Comparison of ENCODE assay signal across 13 mouse cellular contexts in the genomic region with DNA sequence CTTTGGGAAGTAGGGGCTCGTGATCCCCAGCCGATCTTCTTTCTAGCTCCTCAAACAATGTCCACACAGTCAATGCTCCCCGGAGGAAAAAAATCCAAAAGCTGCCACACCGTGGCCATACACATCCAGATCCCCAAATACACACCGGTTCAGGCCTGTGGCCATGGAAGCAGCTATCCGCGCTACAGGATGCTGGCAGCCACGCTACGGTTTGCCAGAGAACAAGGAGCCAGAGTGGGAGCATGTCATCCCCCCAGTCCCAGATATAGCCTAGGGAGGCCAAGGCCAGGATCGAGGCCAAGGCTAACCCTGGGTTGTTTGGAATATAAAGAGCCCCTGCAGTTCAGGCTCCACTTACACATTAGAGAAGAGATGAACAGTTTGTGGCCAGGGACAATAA.
A peak's percentile ranks its signal among the peaks of the same experiment; 100 is the strongest.
DNase-seq lines count a peak whose midpoint lies in the region; ATAC-seq and TF ChIP-seq lines count a peak whose summit lies in the region.
"Had no signal": no experiment of that assay in that cellular context is flagged by ENCODE, and none has a peak within 500 bp of the region (broad histone marks: within the 10 kb centered on the region; RNA-seq: fewer than 3 reads in every experiment).

No protein-coding gene starts in this region.

- H3K4me3 ChIP-seq in hindbrain, postnatal 0 days (ENCODE audit: low read length) = no peak overlapping the region
- H3K4me3 ChIP-seq: embryonic facial prominence, embryonic 15.5 days had no signal

- no peak for TF ChIP-seq CTCF in hindbrain, postnatal 0 days (IDR thresholded peaks at IDR 0.05; ENCODE audit: low read depth)

- H3K4me1 ChIP-seq in hindbrain, postnatal 0 days (ENCODE audit: insufficient read depth, low read length) = no peaks in the 10 kb centered on the region; the same call in 1 of the 2 replicates

- no peak overlapping the region for H3K4me2 ChIP-seq in hindbrain, postnatal 0 days (ENCODE audit: low read depth, low read length)
- H3K4me2 ChIP-seq: embryonic facial prominence, embryonic 15.5 days; liver, embryonic 11.5 days had no signal

- H3K36me3 ChIP-seq in hindbrain, postnatal 0 days (ENCODE audit: insufficient read depth, low read length) = peaks cover 3% of the 10 kb centered on the region; the same call in 1 of the 2 replicates
- H3K36me3 ChIP-seq: G1E had no signal

- peak; percentile 22 for DNase-seq in cerebellum, adult 11-12 months
- no peak for DNase-seq in cerebellum, adult 8-10 months
- peak; percentile 25 for DNase-seq in kidney, adult 9 months
- no peak for DNase-seq in kidney, adult 8-10 months
- peak; percentile 0 for DNase-seq in right cerebral cortex, postnatal 25 days
- DNase-seq in right cerebral cortex, adult 2 months (ENCODE audit: low spot score in 2 of 2) = no peak
- DNase-seq in cerebellum, postnatal 25 days = peak; percentile 51 to 63
- no peak for DNase-seq in hindbrain, postnatal 0 days (ENCODE audit: low spot score)

- 58% methylated on average over 10 of the region's 10 CpGs for WGBS in hindbrain, postnatal 0 days

- ATAC-seq in hindbrain, postnatal 0 days = no peak
- ATAC-seq: activated CD4-positive, CD25-positive, alpha-beta regulatory T cell, adult 4 months had no signal

- no peaks in the 10 kb centered on the region for H3K27me3 ChIP-seq in hindbrain, postnatal 0 days (ENCODE audit: insufficient read depth, low read length)
- H3K27me3 ChIP-seq: embryonic facial prominence, embryonic 15.5 days had no signal

- no peak overlapping the region for H3K27ac ChIP-seq in hindbrain, postnatal 0 days
- H3K27ac ChIP-seq: embryonic facial prominence, embryonic 15.5 days; kidney, postnatal 0 days had no signal

- no peaks in the 10 kb centered on the region for H3K9me3 ChIP-seq in hindbrain, postnatal 0 days (ENCODE audit: low read length)
- H3K9me3 ChIP-seq: embryonic facial prominence, embryonic 15.5 days; G1E had no signal

- H3K9ac ChIP-seq in hindbrain, postnatal 0 days (replicated peaks; ENCODE audit: low read length) = no peak overlapping the region
- H3K9ac ChIP-seq: embryonic facial prominence, embryonic 15.5 days had no signal

Comparison
In these comparisons a context has a peak if more than half of its experiments do, and no peak if none do; other contexts are left out.
1. DNase-seq: peak in cerebellum, adult 11-12 months (single experiment), kidney, adult 9 months (single experiment), right cerebral cortex, postnatal 25 days (single experiment) and cerebellum, postnatal 25 days (2 of 2); none in cerebellum, adult 8-10 months (single experiment), kidney, adult 8-10 months (0 of 2), right cerebral cortex, adult 2 months (0 of 2) and hindbrain, postnatal 0 days (single experiment).